Mouse (Mus musculus) adipocyte (in vitro differentiated cells): ENCODE measurements at regions not wholly inside any gene's neighbourhood (a gene's known extent, or its start where the extent isn't known, plus 50 kb on each side); places are given as distances from the start of the nearest gene placed in this dataset.

Source experiments
- DNase-seq: peaks from one replicate; pipeline ENCODE4 v3.0.0-alpha.2; 2016; ENCODE audit warnings: low spot score

DNA sequence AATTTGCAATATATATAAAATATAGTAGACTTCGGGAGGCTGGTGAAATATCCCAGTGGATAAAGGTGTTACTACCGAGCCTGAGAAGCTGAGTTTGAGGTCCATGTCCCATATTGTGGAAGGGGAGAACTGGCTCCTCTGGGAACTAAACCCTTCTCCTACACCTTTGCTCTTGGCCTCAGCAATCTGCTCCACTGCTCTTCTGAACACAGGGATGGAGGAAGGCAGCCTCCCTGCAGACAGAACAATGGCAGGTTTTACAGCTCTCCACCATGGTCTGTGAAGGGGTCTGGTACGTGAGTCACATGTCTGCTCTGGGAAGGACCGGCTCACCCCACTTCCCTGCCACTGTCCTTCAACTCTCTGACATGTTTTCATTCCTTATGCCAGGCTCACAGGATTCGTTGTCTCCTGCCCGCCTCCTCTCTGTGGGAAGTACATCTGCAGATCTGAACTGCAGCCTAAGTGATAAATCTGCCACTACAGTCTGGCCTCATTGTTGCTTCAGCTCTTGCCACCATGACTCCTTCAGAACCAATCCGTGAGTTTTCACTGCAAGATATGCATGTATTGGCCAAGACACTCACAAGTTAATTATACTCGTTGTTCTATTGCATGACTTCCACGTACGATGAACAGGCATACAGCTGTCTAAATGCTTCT lies 220.0 kb upstream of the Gm9767 start:
- no peak for DNase-seq

DNA sequence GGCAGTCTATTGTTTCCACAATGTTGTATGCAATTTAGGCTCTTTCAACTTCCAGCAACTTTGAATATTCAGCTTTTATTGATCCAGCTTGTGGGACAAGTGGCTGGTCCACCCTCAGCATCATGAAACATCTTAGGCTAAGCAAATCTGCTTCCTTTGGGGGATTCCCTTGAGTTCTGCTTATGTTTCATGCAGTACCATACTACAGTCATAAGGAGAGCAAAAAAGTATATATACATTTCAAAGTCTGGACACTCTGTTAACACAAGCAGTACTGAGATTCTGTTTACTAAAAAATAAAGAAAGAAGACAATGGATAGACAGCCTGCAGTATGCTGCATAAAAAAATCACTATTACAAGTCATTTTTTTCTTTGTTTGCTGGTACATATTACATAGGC lies 233.7 kb upstream of the Gm9767 start:
- DNase-seq = no peak

GRCm38 (mm10) chr10:25829275-25829674 lies 248.8 kb upstream of the Gm9767 start:
- DNase-seq = no peak

DNA sequence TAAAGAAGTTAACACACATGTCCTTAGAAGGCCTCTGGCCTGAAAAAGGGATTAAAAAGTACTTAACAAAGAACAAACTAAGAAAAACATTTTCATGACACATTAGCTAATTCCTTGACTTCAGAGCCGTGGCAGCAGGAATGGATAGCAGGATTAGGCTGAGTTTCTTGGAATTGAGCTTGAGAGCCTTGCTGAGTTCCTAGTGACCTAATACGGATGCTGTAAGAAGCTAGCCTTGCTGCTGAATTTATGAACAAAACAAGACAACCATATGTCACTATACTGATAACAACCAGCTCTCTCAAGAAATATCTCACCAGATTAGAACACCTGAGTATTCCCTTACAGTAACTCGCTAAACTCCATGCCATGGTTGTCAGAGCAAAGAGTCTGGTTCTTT lies 268.2 kb upstream of the Smlr1 start:
- DNase-seq = no peak

DNA sequence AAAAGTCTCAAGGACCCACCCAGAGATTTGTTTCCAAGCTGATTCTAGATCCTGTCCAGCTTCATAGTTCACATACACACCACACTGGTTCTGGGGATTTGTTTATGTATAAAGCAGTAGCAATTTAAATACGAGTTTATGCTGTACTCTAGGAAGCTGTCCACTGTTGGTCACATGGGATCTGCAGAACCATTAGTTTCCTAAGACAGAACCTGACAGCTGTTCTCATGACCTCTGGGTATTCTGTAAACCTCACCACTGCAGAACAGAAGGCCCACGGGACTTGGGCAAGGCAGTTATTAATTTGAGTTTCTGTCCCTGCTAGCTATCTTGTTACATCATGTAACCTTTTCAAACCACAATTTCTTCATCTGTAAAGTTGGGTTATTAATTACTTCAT lies 265.4 kb upstream of the Smlr1 start:
- DNase-seq = peak; percentile 45

DNA sequence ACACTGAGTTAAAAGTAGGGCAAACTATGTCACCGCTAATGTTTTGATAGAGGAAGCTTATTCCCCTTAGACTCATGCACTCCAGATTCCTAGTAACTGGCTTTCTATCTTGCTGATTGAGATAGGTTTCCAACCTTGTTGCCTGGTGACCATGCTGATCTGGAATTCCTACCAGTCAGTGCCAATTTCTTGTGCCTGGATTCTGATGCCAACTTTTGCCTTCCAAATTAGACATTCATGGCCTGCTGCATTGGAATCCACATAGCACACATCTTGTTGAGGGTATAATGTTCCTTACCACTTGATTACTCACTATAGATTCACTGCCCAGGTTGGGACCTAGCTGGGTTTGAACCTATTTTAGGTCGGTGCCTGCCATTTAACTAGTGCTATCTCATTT lies 262.8 kb upstream of the Smlr1 start:
- no peak for DNase-seq

GRCm38 (mm10) chr10:25790363-25790821 lies 254.3 kb upstream of the Smlr1 start:
- DNase-seq = peak; percentile 10

- DNase-seq = no peak
These were observed 252.6 kb upstream of the Smlr1 start for GRCm38 (mm10) chr10:25788660-25789059.

DNA sequence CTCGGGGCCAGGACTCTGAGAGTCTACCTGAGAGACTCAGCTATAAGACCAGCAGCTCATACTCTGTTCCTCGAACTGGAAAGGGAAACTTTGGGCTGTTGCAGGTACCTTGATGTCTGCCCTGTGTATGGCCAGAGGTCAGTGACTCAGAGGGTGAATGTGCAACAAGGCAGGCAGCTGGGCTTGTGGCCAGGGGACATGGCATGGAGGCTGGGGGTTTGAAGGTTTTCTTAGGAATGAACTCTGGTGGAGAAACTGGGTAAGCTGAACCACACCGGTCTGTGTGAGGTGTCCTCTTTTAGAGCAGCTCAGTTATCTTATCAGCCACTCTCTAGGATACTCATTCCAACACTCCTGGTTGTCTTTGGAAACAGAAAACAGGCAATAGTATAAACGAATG lies 251.9 kb upstream of the Smlr1 start:
- peak; percentile 30 for DNase-seq

DNA sequence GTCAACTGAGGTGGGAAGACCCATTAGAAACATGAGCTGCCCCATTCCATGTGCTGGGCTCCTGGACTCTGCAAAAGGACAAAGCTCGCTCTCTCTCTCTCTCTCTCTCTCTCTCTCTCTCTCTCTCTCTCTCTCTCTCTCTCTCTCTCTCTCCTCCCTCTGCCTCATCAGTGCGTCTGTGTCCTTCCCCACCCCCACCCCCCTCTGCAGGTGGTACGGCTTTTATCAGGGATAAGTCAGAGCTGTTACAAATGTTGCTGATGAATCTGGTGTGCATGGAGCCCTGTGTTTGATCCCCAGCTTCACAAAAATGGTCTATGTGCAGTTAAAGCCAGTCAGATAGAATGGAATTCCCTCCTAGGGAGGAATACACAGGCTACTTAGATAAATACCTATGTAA lies 247.8 kb upstream of the Smlr1 start:
- no peak for DNase-seq

DNA sequence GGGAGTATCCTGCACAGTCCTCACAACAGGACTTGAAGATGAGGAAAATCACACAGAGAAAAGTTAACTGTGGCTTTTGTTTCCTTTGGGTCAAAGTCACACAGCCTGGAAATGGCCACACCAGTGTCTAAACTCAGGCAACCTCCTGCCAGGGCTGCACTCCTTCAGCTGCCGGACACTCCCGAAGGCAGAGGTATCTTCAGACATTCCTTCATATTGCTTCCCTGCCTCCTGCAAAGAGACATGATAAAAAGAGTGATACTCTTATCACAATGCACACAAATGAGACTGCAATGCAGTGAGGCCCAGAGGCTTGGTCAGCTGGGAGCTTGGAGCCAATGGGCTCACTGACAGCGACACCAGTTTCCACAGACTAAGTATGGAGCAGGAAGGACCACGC lies 243.4 kb upstream of the Smlr1 start:
- DNase-seq = no peak

DNA sequence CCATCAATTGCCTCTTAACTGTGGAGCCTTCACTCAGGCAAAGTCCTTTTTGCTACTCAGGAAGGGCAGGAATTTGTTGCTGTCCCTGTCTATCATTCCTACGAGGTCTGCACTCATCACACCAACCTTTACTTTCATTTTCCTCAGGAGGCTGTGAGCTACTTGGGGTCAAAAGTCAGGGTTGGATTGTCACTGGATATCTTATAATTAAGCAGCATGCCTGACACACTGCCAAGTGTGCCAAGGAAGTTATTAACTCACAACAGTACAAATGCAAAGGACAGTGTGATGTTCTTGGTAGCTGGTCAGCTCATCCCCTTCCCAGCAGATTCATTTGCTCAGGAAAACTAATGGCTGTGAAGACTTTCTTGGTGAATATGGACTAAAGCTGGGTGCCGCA lies 241.7 kb upstream of the Smlr1 start:
- DNase-seq = peak; percentile 19

- no peak for DNase-seq
These were observed 240.6 kb upstream of the Smlr1 start for GRCm38 (mm10) chr10:25776697-25777096.

GRCm38 (mm10) chr10:25770051-25770450 lies 234.0 kb upstream of the Smlr1 start:
- DNase-seq = no peak

DNA sequence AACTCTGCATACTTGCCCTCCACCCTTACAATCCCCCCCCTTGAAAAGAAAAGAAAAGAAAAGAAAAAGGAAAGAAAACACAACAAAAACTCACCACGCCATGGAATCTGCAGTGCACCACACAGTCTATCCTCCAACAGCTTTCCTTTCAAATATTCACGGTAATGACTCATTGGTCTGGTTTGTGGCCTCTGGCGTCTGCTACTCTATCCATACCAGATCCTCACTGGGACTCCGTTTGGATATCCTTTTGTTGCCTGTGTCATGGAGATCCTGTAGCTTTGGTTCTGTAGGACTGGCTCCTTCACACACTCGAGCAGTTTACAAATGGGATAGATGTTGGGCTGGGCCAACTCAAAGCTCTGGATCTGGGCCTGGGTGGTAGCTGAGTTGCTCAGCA lies 232.4 kb upstream of the Smlr1 start:
- DNase-seq = no peak

- no peak for DNase-seq
These were observed 218.2 kb upstream of the Smlr1 start for GRCm38 (mm10) chr10:25754300-25754699.

GRCm38 (mm10) chr10:25742678-25743077 lies 206.6 kb upstream of the Smlr1 start:
- DNase-seq = no peak

DNA sequence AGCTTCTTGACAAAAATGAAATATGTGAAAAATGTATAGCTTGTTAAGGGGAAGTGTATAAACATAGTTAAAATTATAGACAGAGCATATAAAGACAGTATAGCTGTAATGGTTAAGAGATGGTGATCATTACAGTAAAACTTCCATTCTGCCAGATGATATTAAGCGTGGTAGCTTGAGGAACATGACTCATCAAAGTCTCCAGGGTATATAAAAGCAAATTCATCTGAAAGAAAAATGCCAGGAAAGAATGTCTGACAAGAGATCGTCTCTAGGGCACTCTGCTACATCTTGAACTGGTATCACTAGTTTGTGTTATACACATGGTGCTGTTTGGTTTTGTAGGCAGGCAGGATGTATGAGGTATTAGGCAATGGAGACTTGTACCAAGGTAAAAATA lies 204.9 kb upstream of the Smlr1 start:
- DNase-seq = no peak

DNA sequence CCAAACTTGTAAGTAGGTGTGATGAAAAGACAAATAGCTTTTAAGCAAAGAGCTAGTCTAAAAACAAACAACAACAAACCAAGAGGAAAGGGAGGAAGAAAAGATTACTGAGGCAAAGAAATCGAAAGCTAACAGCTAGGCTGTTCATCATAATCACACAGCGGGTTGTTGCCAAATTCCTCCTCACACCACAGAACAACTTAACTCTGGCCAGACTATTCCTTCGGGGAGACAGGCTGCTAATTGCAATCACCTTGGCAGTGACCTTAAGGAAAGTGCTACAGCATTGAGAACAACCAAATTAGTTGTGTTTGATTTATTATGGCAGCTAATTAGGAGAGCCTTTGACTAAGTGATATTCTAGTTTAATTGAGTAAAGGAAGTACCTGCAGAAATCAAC lies 194.4 kb upstream of the Smlr1 start:
- no peak for DNase-seq

DNA sequence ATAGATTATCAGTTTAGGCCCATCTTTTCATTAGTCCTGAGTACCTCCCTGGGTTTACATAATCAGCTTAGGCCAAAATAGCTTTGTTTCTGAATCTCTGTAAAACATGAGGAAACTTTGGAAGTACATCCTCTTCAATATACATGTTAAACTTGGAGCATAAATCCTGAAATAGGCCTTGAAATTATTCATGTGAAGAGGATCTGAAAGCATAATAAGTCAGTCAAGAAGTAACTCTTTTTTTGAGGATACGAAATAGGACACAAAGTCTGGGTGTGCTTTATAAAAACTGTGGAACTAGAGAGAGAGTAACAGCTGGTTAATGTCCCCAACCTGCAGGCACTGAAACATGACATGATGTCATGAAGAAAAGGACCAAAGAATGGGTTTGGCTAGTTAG lies 187.9 kb upstream of the Smlr1 start:
- DNase-seq = no peak

GRCm38 (mm10) chr10:25715747-25716146 lies 179.7 kb upstream of the Smlr1 start:
- peak; percentile 36 for DNase-seq

GRCm38 (mm10) chr10:25714636-25715035 lies 178.6 kb upstream of the Smlr1 start:
- DNase-seq = no peak

DNA sequence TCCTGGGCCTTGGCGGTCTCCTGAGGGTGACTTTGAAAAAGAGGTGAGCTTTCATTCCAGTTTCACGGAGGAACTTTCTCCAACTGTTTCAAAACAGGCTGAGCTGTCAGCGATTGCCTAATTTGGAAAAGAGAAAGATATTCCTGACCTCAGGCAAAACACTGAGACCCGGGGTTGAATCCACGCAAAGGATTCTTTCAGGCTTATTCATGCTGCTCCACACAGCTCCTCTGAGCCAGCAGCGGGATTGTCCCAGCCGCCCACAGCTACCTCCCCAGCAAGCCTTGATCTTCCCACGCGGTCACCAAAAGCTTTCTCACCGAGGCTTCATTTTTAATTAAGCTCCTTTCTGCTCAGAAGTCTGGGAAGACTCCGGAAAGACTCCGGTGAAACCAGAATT lies 178.0 kb upstream of the Smlr1 start:
- DNase-seq = peak; percentile 3

DNA sequence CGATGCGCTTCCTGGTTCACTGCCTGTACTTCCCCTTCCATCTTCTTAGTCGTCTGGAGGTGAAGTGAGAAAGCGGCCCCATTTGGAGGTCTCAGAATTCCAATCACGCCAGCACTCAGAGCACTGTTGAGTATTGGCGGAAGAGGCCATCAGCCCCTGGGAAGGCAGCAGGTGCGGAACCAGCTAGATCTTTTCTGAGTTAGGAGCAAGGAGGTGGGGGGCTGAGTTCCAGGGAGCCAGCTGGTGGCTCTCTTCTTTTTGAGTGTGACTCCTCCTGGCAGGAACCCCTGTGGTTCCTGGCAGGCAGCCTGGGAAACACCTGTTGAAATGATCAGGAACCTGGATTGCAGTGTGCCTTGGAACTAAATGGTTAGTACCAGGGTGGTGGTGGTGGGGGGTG lies 171.9 kb upstream of the Smlr1 start:
- no peak for DNase-seq

DNA sequence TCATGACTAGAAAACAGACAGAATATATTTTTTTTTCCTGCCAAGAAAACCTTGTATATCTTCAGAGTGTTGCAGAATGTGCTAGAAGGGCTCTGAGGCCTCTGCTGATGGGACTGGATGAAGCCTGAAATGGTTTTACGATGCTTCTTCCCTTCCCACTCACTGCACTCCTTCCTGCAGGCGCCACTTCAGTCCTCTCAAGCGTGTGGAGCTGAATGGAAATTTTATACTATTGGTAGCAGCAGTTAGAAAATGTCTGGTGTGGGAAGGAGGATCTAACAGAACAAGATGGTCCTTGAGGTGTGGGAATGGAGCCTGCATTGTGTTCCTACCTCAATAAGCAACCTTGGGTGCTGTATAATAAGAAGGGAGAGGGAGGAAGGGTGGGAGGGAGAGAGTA lies 166.1 kb upstream of the Smlr1 start:
- DNase-seq = no peak
